Mouse (Mus musculus): ENCODE measurements around the gene Orai1. TPM values are rescaled to one million over a fixed set of nuclear protein-coding genes. Genes with fewer than 3 reads are reported as not detected.

Gene Orai1
- polyA plus RNA-seq, 1 experiment = 14.3 TPM

- TF ChIP-seq POLR2A (IDR thresholded peaks at IDR 0.05; ENCODE audit: extremely low read depth, insufficient read depth, low read length) (no peak), CTCF (IDR thresholded peaks at IDR 0.05; ENCODE audit: extremely low read depth, insufficient read depth, low read length) (peak; percentile 74)
- Histone ChIP-seq H3K4me1 (ENCODE audit: control insufficient read depth, insufficient read depth, low read length) (peaks cover 4% of the 10 kb centered on the region; the same call in 1 of the 2 replicates), H3K27ac (ENCODE audit: insufficient read depth, low read length) (no peak overlapping the region), H3K4me3 (ENCODE audit: insufficient read depth, low read length) (no peak overlapping the region)
Observed at GRCm38 (mm10) chr5:123013599-123014315, 1.1 kb upstream of the Orai1 start.

- Histone ChIP-seq H3K27ac (ENCODE audit: insufficient read depth, low read length) (no peak overlapping the region), H3K4me3 (ENCODE audit: insufficient read depth, low read length) (peak overlapping the region; percentile 43), H3K4me1 (ENCODE audit: control insufficient read depth, insufficient read depth, low read length) (0 out of 2 replicates have a peak, but pooled peaks cover 1% of the 10 kb centered on the region)
- TF ChIP-seq POLR2A (IDR thresholded peaks at IDR 0.05; ENCODE audit: extremely low read depth, insufficient read depth, low read length) = no peak
- no peak for TF ChIP-seq CTCF (IDR thresholded peaks at IDR 0.05; ENCODE audit: extremely low read depth, insufficient read depth, low read length)
Observed at GRCm38 (mm10) chr5:123015915-123016314, 1.0 kb downstream of the Orai1 start.

- no peak overlapping the region for H3K27ac ChIP-seq (ENCODE audit: insufficient read depth, low read length)
- H3K4me1 ChIP-seq (ENCODE audit: control insufficient read depth, insufficient read depth, low read length) = 0 out of 2 replicates have a peak, but pooled peaks cover 1% of the 10 kb centered on the region
- no peak for TF ChIP-seq CTCF (IDR thresholded peaks at IDR 0.05; ENCODE audit: extremely low read depth, insufficient read depth, low read length)
- TF ChIP-seq POLR2A (IDR thresholded peaks at IDR 0.05; ENCODE audit: extremely low read depth, insufficient read depth, low read length) = no peak
- H3K4me3 ChIP-seq (ENCODE audit: insufficient read depth, low read length) = no peak overlapping the region
Observed at GRCm38 (mm10) chr5:123017504-123017903, 2.6 kb downstream of the Orai1 start.

GRCm38 (mm10) chr5:123019336-123020016 lies 4.6 kb downstream of the Orai1 start:
- peak overlapping the region; percentile 63; the same call in 1 of the 2 replicates for H3K27ac ChIP-seq (ENCODE audit: insufficient read depth, low read length)
- H3K4me1 ChIP-seq (ENCODE audit: control insufficient read depth, insufficient read depth, low read length) = no peaks in the 10 kb centered on the region
- H3K4me3 ChIP-seq (ENCODE audit: insufficient read depth, low read length) = no peak overlapping the region
- TF ChIP-seq CTCF (IDR thresholded peaks at IDR 0.05; ENCODE audit: extremely low read depth, insufficient read depth, low read length) (no peak), POLR2A (IDR thresholded peaks at IDR 0.05; ENCODE audit: extremely low read depth, insufficient read depth, low read length) (no peak)

GRCm38 (mm10) chr5:123020426-123020825 lies 5.6 kb downstream of the Orai1 start:
- H3K4me3 ChIP-seq (ENCODE audit: insufficient read depth, low read length) = no peak overlapping the region
- no peak overlapping the region for H3K27ac ChIP-seq (ENCODE audit: insufficient read depth, low read length)
- TF ChIP-seq CTCF (IDR thresholded peaks at IDR 0.05; ENCODE audit: extremely low read depth, insufficient read depth, low read length) = no peak
- no peak for TF ChIP-seq POLR2A (IDR thresholded peaks at IDR 0.05; ENCODE audit: extremely low read depth, insufficient read depth, low read length)
- no peaks in the 10 kb centered on the region for H3K4me1 ChIP-seq (ENCODE audit: control insufficient read depth, insufficient read depth, low read length)

GRCm38 (mm10) chr5:123021438-123021837 lies 6.6 kb downstream of the Orai1 start:
- no peak for TF ChIP-seq POLR2A (IDR thresholded peaks at IDR 0.05; ENCODE audit: extremely low read depth, insufficient read depth, low read length)
- H3K4me1 ChIP-seq (ENCODE audit: control insufficient read depth, insufficient read depth, low read length) = no peaks in the 10 kb centered on the region
- H3K27ac ChIP-seq (ENCODE audit: insufficient read depth, low read length) = no peak overlapping the region
- H3K4me3 ChIP-seq (ENCODE audit: insufficient read depth, low read length) = no peak overlapping the region

- Histone ChIP-seq H3K4me3 (ENCODE audit: insufficient read depth, low read length) (no peak overlapping the region), H3K4me1 (ENCODE audit: control insufficient read depth, insufficient read depth, low read length) (no peaks in the 10 kb centered on the region), H3K27ac (ENCODE audit: insufficient read depth, low read length) (no peak overlapping the region)
- TF ChIP-seq POLR2A (IDR thresholded peaks at IDR 0.05; ENCODE audit: extremely low read depth, insufficient read depth, low read length) (no peak), CTCF (IDR thresholded peaks at IDR 0.05; ENCODE audit: extremely low read depth, insufficient read depth, low read length) (no peak)
Observed at GRCm38 (mm10) chr5:123023049-123023448, 8.2 kb downstream of the Orai1 start.

GRCm38 (mm10) chr5:123024312-123024711 lies 9.4 kb downstream of the Orai1 start:
- TF ChIP-seq POLR2A (IDR thresholded peaks at IDR 0.05; ENCODE audit: extremely low read depth, insufficient read depth, low read length) = no peak
- no peak for TF ChIP-seq CTCF (IDR thresholded peaks at IDR 0.05; ENCODE audit: extremely low read depth, insufficient read depth, low read length)

GRCm38 (mm10) chr5:123024965-123025573 lies 10.2 kb downstream of the Orai1 start:
- Histone ChIP-seq H3K27ac (ENCODE audit: insufficient read depth, low read length) (no peak overlapping the region), H3K4me1 (ENCODE audit: control insufficient read depth, insufficient read depth, low read length) (no peaks in the 10 kb centered on the region), H3K4me3 (ENCODE audit: insufficient read depth, low read length) (no peak overlapping the region)
- TF ChIP-seq CTCF (IDR thresholded peaks at IDR 0.05; ENCODE audit: extremely low read depth, insufficient read depth, low read length) (no peak), POLR2A (IDR thresholded peaks at IDR 0.05; ENCODE audit: extremely low read depth, insufficient read depth, low read length) (no peak)

More at GRCm38 (mm10) chr5:123024312-123024711, 9.4 kb downstream of the Orai1 start:
- Histone ChIP-seq H3K27ac (ENCODE audit: insufficient read depth, low read length) (no peak overlapping the region), H3K4me3 (ENCODE audit: insufficient read depth, low read length) (no peak overlapping the region), H3K4me1 (ENCODE audit: control insufficient read depth, insufficient read depth, low read length) (no peaks in the 10 kb centered on the region)

Data from cortical plate, adult 2 months (tissue).